Mouse (Mus musculus) brain, embryonic 14.5 days (tissue): Measurements from ENCODE around the gene Fstl3.

Experiments
- CTCF ChIP-seq: fragments of 200-500 bp; IDR thresholded peaks from 2 replicates; pipeline ENCODE4 v1.5.1; 2012; ENCODE audit warnings: inconsistent platforms, mild to moderate bottlenecking, moderate library complexity, borderline replicate concordance; ENCODE audit not compliant: insufficient read depth, insufficient read length; ENCODE audit errors: extremely low read depth
- POLR2A ChIP-seq: fragments of 200-500 bp; IDR thresholded peaks from 2 replicates; pipeline ENCODE4 v1.6.1; 2012; ENCODE audit warnings: mild to moderate bottlenecking, inconsistent platforms, borderline replicate concordance; ENCODE audit not compliant: poor library complexity, insufficient read depth, insufficient read length, severe bottlenecking; ENCODE audit errors: extremely low read depth

- TF ChIP-seq CTCF (no peak), POLR2A (no peak)
Observed at GRCm38 (mm10) chr10:79743161-79743560, 33.9 kb upstream of the Fstl3 start.
